Mouse (Mus musculus) liver (tissue): ENCODE results near the gene Mrc2.
A peak's percentile ranks its signal among the peaks of the same experiment; 100 is the strongest.

ENCODE experiments used
- DNase-seq: peaks from one replicate; pipeline ENCODE4 v3.0.0-alpha.2; 2020; ENCODE audit warnings: mixed read lengths

The Mrc2 gene

GRCm38 (mm10) chr11:105311291-105311975, 19.0 kb downstream of the Mrc2 start:
- DNase-seq: no peak

- no peak for DNase-seq
These were observed 20.0 kb downstream of the Mrc2 start for GRCm38 (mm10) chr11:105312311-105312942.

- no peak for DNase-seq
These were observed 20.7 kb downstream of the Mrc2 start for GRCm38 (mm10) chr11:105312972-105313632.

- DNase-seq: no peak
These were observed 21.2 kb downstream of the Mrc2 start for GRCm38 (mm10) chr11:105313633-105314014.

- no peak for DNase-seq
These were observed 22.9 kb downstream of the Mrc2 start for GRCm38 (mm10) chr11:105315296-105315695.

GRCm38 (mm10) chr11:105316121-105316520, 23.7 kb downstream of the Mrc2 start:
- no peak for DNase-seq

- no peak for DNase-seq
These were observed 25.3 kb downstream of the Mrc2 start for GRCm38 (mm10) chr11:105317769-105318168.

GRCm38 (mm10) chr11:105321090-105321489, 28.6 kb downstream of the Mrc2 start:
- DNase-seq: no peak

GRCm38 (mm10) chr11:105323530-105323929, 31.1 kb downstream of the Mrc2 start:
- DNase-seq: no peak

GRCm38 (mm10) chr11:105327101-105327500, 34.7 kb downstream of the Mrc2 start:
- no peak for DNase-seq

- no peak for DNase-seq
These were observed 37.5 kb downstream of the Mrc2 start for GRCm38 (mm10) chr11:105329962-105330361.

GRCm38 (mm10) chr11:105331129-105331528, 38.7 kb downstream of the Mrc2 start:
- no peak for DNase-seq

GRCm38 (mm10) chr11:105331732-105332131, 39.3 kb downstream of the Mrc2 start:
- peak; percentile 45 for DNase-seq

GRCm38 (mm10) chr11:105332468-105332867, 40.0 kb downstream of the Mrc2 start:
- peak; percentile 52 for DNase-seq

GRCm38 (mm10) chr11:105333867-105334670, 41.6 kb downstream of the Mrc2 start:
- DNase-seq: peak; percentile 43

GRCm38 (mm10) chr11:105338596-105339390, 46.4 kb downstream of the Mrc2 start:
- no peak for DNase-seq

- peak; percentile 51 for DNase-seq
These were observed 52.8 kb downstream of the Mrc2 start for GRCm38 (mm10) chr11:105345284-105345683.

- DNase-seq: peak; percentile 88
These were observed 55.0 kb downstream of the Mrc2 start for GRCm38 (mm10) chr11:105347162-105348161.

- DNase-seq: no peak
These were observed 56.1 kb downstream of the Mrc2 start for GRCm38 (mm10) chr11:105348495-105348982.

- DNase-seq: peak; percentile 83
These were observed 57.4 kb downstream of the Mrc2 start for GRCm38 (mm10) chr11:105349780-105350324.
